Mouse (Mus musculus) midbrain, embryonic 15.5 days (tissue): ENCODE measurements at regions not wholly inside any gene's neighbourhood (a gene's known extent, or its start where the extent isn't known, plus 50 kb on each side); places are given as distances from the start of the nearest gene placed in this dataset.
A peak's percentile ranks its signal among the peaks of the same experiment; 100 is the strongest.

Source experiments
- ATAC-seq: fragments of 200-750 bp; cut with Nextera tagmentation; replicated peaks from 2 replicates; pipeline ENCODE4 v1.8.0; 2017; ENCODE audit warnings: moderate TSS enrichment
- H3K27ac ChIP-seq: fragments of 300-500 bp; sonication (generic); 2 replicates; pipeline ENCODE4 v1.5.1; 2015; ENCODE audit warnings: mild to moderate bottlenecking, inconsistent platforms
- H3K27me3 ChIP-seq: fragments of 300-500 bp; sonication (generic); replicated peaks from 2 replicates; pipeline ENCODE4 v1.6.1; 2015; ENCODE audit warnings: inconsistent platforms
- H3K36me3 ChIP-seq: fragments of 300-500 bp; sonication (generic); replicated peaks from 2 replicates; pipeline ENCODE4 v1.6.1; 2015; ENCODE audit warnings: inconsistent platforms
- H3K4me1 ChIP-seq: fragments of 300-500 bp; sonication (generic); 2 replicates; pipeline ENCODE4 v1.6.1; 2015; ENCODE audit warnings: inconsistent platforms
- H3K4me2 ChIP-seq: fragments of 300-500 bp; sonication (generic); 2 replicates; pipeline ENCODE4 v1.6.1; 2015; ENCODE audit warnings: inconsistent platforms, mild to moderate bottlenecking, moderate library complexity
- H3K4me3 ChIP-seq: fragments of 300-500 bp; sonication (generic); 2 replicates; pipeline ENCODE4 v1.5.1; 2015; ENCODE audit warnings: mild to moderate bottlenecking, inconsistent platforms
- H3K9ac ChIP-seq: fragments of 300-500 bp; sonication (generic); 2 replicates; pipeline ENCODE4 v1.6.1; 2015; ENCODE audit warnings: mild to moderate bottlenecking, inconsistent platforms
- H3K9me3 ChIP-seq: fragments of 300-500 bp; sonication (generic); 2 replicates; pipeline ENCODE4 v1.6.1; 2016; ENCODE audit warnings: inconsistent platforms
- WGBS: fragments of 180-500 bp; shearing (Covaris S2); methylation state at CpG from one replicate; pipeline ENCODE4 v1.1.7; 2015; ENCODE audit warnings: mixed read lengths; 5-methylcytosine and 5-hydroxymethylcytosine counted together

- no peak for ATAC-seq
- WGBS = 79% methylated on average over 15 of the region's 15 CpGs
Observed at GRCm38 (mm10) chr11:71976724-71977481, 60.4 kb downstream of the Aipl1 start.

GRCm38 (mm10) chr11:71971351-71971750 lies 66.0 kb downstream of the Aipl1 start:
- ATAC-seq = no peak
- H3K27me3 ChIP-seq = no peaks in the 10 kb centered on the region
- peaks cover 5% of the 10 kb centered on the region; the same call in 1 of the 2 replicates for H3K4me1 ChIP-seq

More at GRCm38 (mm10) chr11:71976724-71977481, 60.4 kb downstream of the Aipl1 start:
- H3K4me1 ChIP-seq = no peaks in the 10 kb centered on the region
- H3K9ac ChIP-seq = no peak overlapping the region
- H3K9me3 ChIP-seq = no peaks in the 10 kb centered on the region
- no peak overlapping the region for H3K4me2 ChIP-seq
- H3K4me3 ChIP-seq = no peak overlapping the region
- no peaks in the 10 kb centered on the region for H3K27me3 ChIP-seq
- H3K27ac ChIP-seq = no peak overlapping the region
- H3K36me3 ChIP-seq = no peaks in the 10 kb centered on the region

GRCm38 (mm10) chr11:71962306-71962705 lies 75.0 kb downstream of the Aipl1 start:
- Histone ChIP-seq H3K4me3 (no peak overlapping the region), H3K36me3 (no peaks in the 10 kb centered on the region), H3K4me2 (no peak overlapping the region), H3K4me1 (peaks cover 3% of the 10 kb centered on the region; the same call in 1 of the 2 replicates), H3K9me3 (no peaks in the 10 kb centered on the region), H3K27ac (no peak overlapping the region), H3K27me3 (no peaks in the 10 kb centered on the region), H3K9ac (no peak overlapping the region)
- no peak for ATAC-seq
- WGBS = 90% methylated on average over 3 of the region's 3 CpGs

More at GRCm38 (mm10) chr11:71971351-71971750, 66.0 kb downstream of the Aipl1 start:
- H3K9ac ChIP-seq = no peak overlapping the region
- H3K4me3 ChIP-seq = no peak overlapping the region
- WGBS = 76% methylated on average over 5 of the region's 5 CpGs
- H3K9me3 ChIP-seq = no peaks in the 10 kb centered on the region
- H3K27ac ChIP-seq = no peak overlapping the region
- H3K36me3 ChIP-seq = no peaks in the 10 kb centered on the region
- no peak overlapping the region for H3K4me2 ChIP-seq

GRCm38 (mm10) chr11:71952533-71952932 lies 84.8 kb downstream of the Aipl1 start:
- H3K27me3 ChIP-seq = no peaks in the 10 kb centered on the region
- H3K4me1 ChIP-seq = peaks cover 18% of the 10 kb centered on the region
- no peaks in the 10 kb centered on the region for H3K36me3 ChIP-seq
- ATAC-seq = peak; percentile 56; the same call in 1 of the 2 replicates
- H3K27ac ChIP-seq = peak overlapping the region; percentile 27; the same call in 1 of the 2 replicates
- no peak overlapping the region for H3K4me2 ChIP-seq
- WGBS = 27% methylated on average over 2 of the region's 2 CpGs
- H3K9ac ChIP-seq = no peak overlapping the region
- no peak overlapping the region for H3K4me3 ChIP-seq
- H3K9me3 ChIP-seq = no peaks in the 10 kb centered on the region

GRCm38 (mm10) chr11:71947161-71947560 lies 90.1 kb downstream of the Aipl1 start:
- H3K9ac ChIP-seq = no peak overlapping the region
- peaks cover 23% of the 10 kb centered on the region for H3K4me1 ChIP-seq
- no peaks in the 10 kb centered on the region for H3K36me3 ChIP-seq
- H3K9me3 ChIP-seq = no peaks in the 10 kb centered on the region
- ATAC-seq = no peak
- 57% methylated on average over 5 of the region's 5 CpGs for WGBS
- H3K4me3 ChIP-seq = no peak overlapping the region
- no peaks in the 10 kb centered on the region for H3K27me3 ChIP-seq
- no peak overlapping the region for H3K4me2 ChIP-seq
- H3K27ac ChIP-seq = no peak overlapping the region

GRCm38 (mm10) chr11:71945098-71945413 lies 92.3 kb downstream of the Aipl1 start:
- Histone ChIP-seq H3K36me3 (no peaks in the 10 kb centered on the region), H3K4me2 (no peak overlapping the region), H3K4me1 (peaks cover 16% of the 10 kb centered on the region), H3K9ac (no peak overlapping the region), H3K4me3 (no peak overlapping the region), H3K9me3 (no peaks in the 10 kb centered on the region), H3K27me3 (no peaks in the 10 kb centered on the region; the same call in 1 of the 2 replicates), H3K27ac (no peak overlapping the region)
- 0 out of 2 replicates have a peak, but pooled peaks have one; percentile 39 for ATAC-seq

- Histone ChIP-seq H3K9ac (no peak overlapping the region), H3K4me3 (no peak overlapping the region), H3K27ac (no peak overlapping the region), H3K27me3 (no peaks in the 10 kb centered on the region; the same call in 1 of the 2 replicates), H3K9me3 (no peaks in the 10 kb centered on the region), H3K4me1 (peaks cover 16% of the 10 kb centered on the region), H3K36me3 (no peaks in the 10 kb centered on the region), H3K4me2 (no peak overlapping the region)
- WGBS = 29% methylated on average over 9 of the region's 9 CpGs
- peak; percentile 27; the same call in 1 of the 2 replicates for ATAC-seq
Observed at GRCm38 (mm10) chr11:71944398-71945097, 92.8 kb downstream of the Aipl1 start.

- 45% methylated on average over 3 of the region's 3 CpGs for WGBS
- Histone ChIP-seq H3K4me2 (no peak overlapping the region), H3K27ac (no peak overlapping the region), H3K4me1 (peaks cover 16% of the 10 kb centered on the region), H3K36me3 (no peaks in the 10 kb centered on the region), H3K9ac (no peak overlapping the region), H3K27me3 (no peaks in the 10 kb centered on the region; the same call in 1 of the 2 replicates), H3K4me3 (no peak overlapping the region), H3K9me3 (no peaks in the 10 kb centered on the region)
- ATAC-seq = no peak
Observed at GRCm38 (mm10) chr11:71943512-71943911, 93.8 kb downstream of the Aipl1 start.

GRCm38 (mm10) chr11:71939066-71939465 lies 98.2 kb downstream of the Aipl1 start:
- H3K9me3 ChIP-seq = no peaks in the 10 kb centered on the region
- H3K4me3 ChIP-seq = no peak overlapping the region
- no peaks in the 10 kb centered on the region; the same call in 1 of the 2 replicates for H3K27me3 ChIP-seq
- no peaks in the 10 kb centered on the region for H3K36me3 ChIP-seq
- H3K27ac ChIP-seq = no peak overlapping the region
- H3K4me2 ChIP-seq = no peak overlapping the region
- 67% methylated on average over 6 of the region's 6 CpGs for WGBS
- H3K9ac ChIP-seq = no peak overlapping the region
- H3K4me1 ChIP-seq = peaks cover 4% of the 10 kb centered on the region
- no peak for ATAC-seq

GRCm38 (mm10) chr11:71937108-71937507 lies 100.2 kb downstream of the Aipl1 start:
- ATAC-seq = no peak
- no peaks in the 10 kb centered on the region; the same call in 1 of the 2 replicates for H3K27me3 ChIP-seq
- H3K9me3 ChIP-seq = no peaks in the 10 kb centered on the region
- H3K4me3 ChIP-seq = no peak overlapping the region
- WGBS = 41% methylated on average over 6 of the region's 6 CpGs
- H3K4me1 ChIP-seq = no peaks in the 10 kb centered on the region
- H3K36me3 ChIP-seq = no peaks in the 10 kb centered on the region
- no peak overlapping the region for H3K9ac ChIP-seq
- H3K27ac ChIP-seq = no peak overlapping the region
- H3K4me2 ChIP-seq = no peak overlapping the region

GRCm38 (mm10) chr11:71929716-71930488 lies 107.4 kb downstream of the Aipl1 start:
- no peak overlapping the region for H3K27ac ChIP-seq
- WGBS = 78% methylated on average over 7 of the region's 7 CpGs

GRCm38 (mm10) chr11:71914665-71915064 lies 122.6 kb downstream of the Aipl1 start:
- Histone ChIP-seq H3K4me1 (no peaks in the 10 kb centered on the region), H3K4me2 (no peak overlapping the region), H3K27me3 (no peaks in the 10 kb centered on the region), H3K4me3 (no peak overlapping the region), H3K27ac (no peak overlapping the region), H3K9ac (no peak overlapping the region), H3K9me3 (no peaks in the 10 kb centered on the region), H3K36me3 (no peaks in the 10 kb centered on the region)
- no peak for ATAC-seq
- 65% methylated on average over 5 of the region's 5 CpGs for WGBS

More at GRCm38 (mm10) chr11:71929716-71930488, 107.4 kb downstream of the Aipl1 start:
- Histone ChIP-seq H3K36me3 (no peaks in the 10 kb centered on the region), H3K4me1 (no peaks in the 10 kb centered on the region), H3K4me2 (no peak overlapping the region), H3K4me3 (no peak overlapping the region), H3K9ac (no peak overlapping the region), H3K9me3 (no peaks in the 10 kb centered on the region), H3K27me3 (no peaks in the 10 kb centered on the region)
- ATAC-seq = no peak
